Mouse (Mus musculus): ENCODE results near the gene Gm44973. TPM values are rescaled to one million over a fixed set of nuclear protein-coding genes. Genes with fewer than 3 reads are reported as not detected.

The Gm44973 gene
- polyA plus RNA-seq, 1 experiment from 2014 or later, result 1.5 TPM

DNA sequence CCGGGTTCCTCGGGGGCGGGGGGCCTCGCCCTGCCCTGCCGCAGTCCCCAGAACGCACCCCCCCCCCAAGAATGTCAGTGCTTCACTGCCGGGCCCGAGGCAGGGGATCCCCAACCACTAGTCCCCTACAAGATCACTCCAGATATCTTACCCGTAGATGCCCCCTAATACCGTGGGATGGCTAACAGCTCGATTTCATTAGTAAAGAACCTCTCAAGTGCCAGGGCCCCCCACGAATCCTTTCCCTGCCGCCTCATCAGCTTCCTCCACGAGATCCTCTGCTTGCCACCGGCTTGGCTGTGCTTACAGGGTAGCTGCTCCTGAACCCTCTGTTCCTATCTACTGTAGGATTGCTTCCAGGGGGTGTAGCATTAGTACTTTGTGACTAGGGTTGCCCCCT lies 5.4 kb downstream of the Gm44973 start:
- peaks cover 47% of the 10 kb centered on the region for H3K36me3 ChIP-seq (ENCODE audit: control insufficient read depth, insufficient read depth, low read length)
- H3K27me3 ChIP-seq (replicated peaks; ENCODE audit: control insufficient read depth, insufficient read depth, low read length), result no peaks in the 10 kb centered on the region
- H3K27ac ChIP-seq (replicated peaks; ENCODE audit: low read depth, low read length), result peak overlapping the region; percentile 93
- peak overlapping the region; percentile 84 for H3K4me2 ChIP-seq (ENCODE audit: low read depth, low read length)
- no peak for DNase-seq (ENCODE audit: low spot score)
- ATAC-seq (ENCODE audit: low read depth), result peak; percentile 10; the same call in 1 of the 2 replicates
- H3K9ac ChIP-seq (ENCODE audit: low read depth, low read length), result peak overlapping the region; percentile 94
- H3K4me1 ChIP-seq (ENCODE audit: control insufficient read depth, insufficient read depth, low read length), result peaks cover 12% of the 10 kb centered on the region
- peak overlapping the region; percentile 92 for H3K4me3 ChIP-seq (ENCODE audit: low read depth, low read length)
- 0% methylated on average over 9 of the region's 15 CpGs for WGBS
- no peaks in the 10 kb centered on the region for H3K9me3 ChIP-seq (ENCODE audit: control insufficient read depth, low read length)

DNA sequence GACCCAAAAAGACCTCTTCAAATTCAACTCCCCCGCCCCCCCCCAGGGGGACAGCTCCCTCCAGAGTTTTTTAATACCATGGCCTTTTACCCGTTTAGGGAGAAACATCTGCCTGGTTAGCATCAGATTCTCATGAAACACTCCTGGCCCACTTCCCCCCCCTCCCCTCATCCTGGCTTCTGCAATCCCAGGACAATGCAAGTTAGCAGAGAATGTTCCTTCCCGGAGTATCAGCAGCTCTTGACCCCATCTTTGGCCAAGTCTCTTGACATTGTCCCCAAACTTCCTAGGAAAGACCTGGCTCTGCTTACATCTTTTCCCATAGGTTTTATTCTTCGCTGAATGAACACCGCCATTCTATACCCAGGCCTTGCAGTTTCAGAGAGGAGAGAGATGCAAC lies 5.9 kb downstream of the Gm44973 start:
- WGBS, result 46% methylated on average over 5 of the region's 5 CpGs
- Histone ChIP-seq H3K36me3 (ENCODE audit: control insufficient read depth, insufficient read depth, low read length) (peaks cover 50% of the 10 kb centered on the region), H3K9ac (ENCODE audit: low read depth, low read length) (peak overlapping the region; percentile 94), H3K27ac (replicated peaks; ENCODE audit: low read depth, low read length) (peak overlapping the region; percentile 93), H3K9me3 (ENCODE audit: control insufficient read depth, low read length) (no peaks in the 10 kb centered on the region), H3K27me3 (replicated peaks; ENCODE audit: control insufficient read depth, insufficient read depth, low read length) (no peaks in the 10 kb centered on the region), H3K4me3 (ENCODE audit: low read depth, low read length) (peak overlapping the region; percentile 92), H3K4me1 (ENCODE audit: control insufficient read depth, insufficient read depth, low read length) (peaks cover 8% of the 10 kb centered on the region; the same call in 1 of the 2 replicates), H3K4me2 (ENCODE audit: low read depth, low read length) (peak overlapping the region; percentile 84)
- ATAC-seq (ENCODE audit: low read depth), result no peak
- no peak for DNase-seq (ENCODE audit: low spot score)

- Histone ChIP-seq H3K36me3 (ENCODE audit: control insufficient read depth, insufficient read depth, low read length) (peaks cover 95% of the 10 kb centered on the region), H3K4me3 (ENCODE audit: low read depth, low read length) (no peak overlapping the region), H3K27ac (replicated peaks; ENCODE audit: low read depth, low read length) (no peak overlapping the region), H3K9ac (ENCODE audit: low read depth, low read length) (no peak overlapping the region), H3K4me1 (ENCODE audit: control insufficient read depth, insufficient read depth, low read length) (no peaks in the 10 kb centered on the region), H3K9me3 (ENCODE audit: control insufficient read depth, low read length) (peaks cover 38% of the 10 kb centered on the region), H3K27me3 (replicated peaks; ENCODE audit: control insufficient read depth, insufficient read depth, low read length) (no peaks in the 10 kb centered on the region), H3K4me2 (ENCODE audit: low read depth, low read length) (no peak overlapping the region)
- WGBS, result 97% methylated on average over 22 of the region's 22 CpGs
- ATAC-seq (ENCODE audit: low read depth) (no peak), DNase-seq (ENCODE audit: low spot score) (no peak)
These were observed 14.2 kb downstream of the Gm44973 start for GRCm38 (mm10) chr7:5029543-5029942.

DNA sequence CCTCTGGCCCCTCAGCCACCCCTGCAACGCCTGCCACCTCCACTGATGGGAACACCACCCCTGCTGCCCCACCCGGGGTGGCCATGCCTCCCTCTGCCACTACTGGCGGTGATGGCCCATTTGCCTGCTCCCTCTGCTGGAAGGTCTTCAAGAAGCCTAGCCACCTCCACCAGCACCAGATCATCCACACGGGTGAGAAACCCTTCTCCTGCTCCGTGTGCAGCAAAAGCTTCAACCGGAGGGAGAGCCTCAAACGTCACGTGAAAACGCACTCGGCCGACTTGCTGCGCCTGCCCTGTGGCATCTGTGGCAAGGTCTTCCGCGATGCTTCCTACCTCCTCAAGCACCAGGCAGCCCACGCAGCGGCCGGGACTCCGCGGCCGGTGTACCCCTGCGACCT lies 14.7 kb downstream of the Gm44973 start:
- no peak for ATAC-seq (ENCODE audit: low read depth)

GRCm38 (mm10) chr7:5030554-5031275 lies 15.4 kb downstream of the Gm44973 start:
- Histone ChIP-seq H3K4me3 (ENCODE audit: low read depth, low read length) (no peak overlapping the region; the same call in 1 of the 2 replicates), H3K9me3 (ENCODE audit: control insufficient read depth, low read length) (peaks cover 38% of the 10 kb centered on the region)
- WGBS, result 89% methylated on average over 61 of the region's 63 CpGs

More for the DNA sequence above, 14.7 kb downstream of the Gm44973 start:
- DNase-seq (ENCODE audit: low spot score), result no peak
- H3K36me3 ChIP-seq (ENCODE audit: control insufficient read depth, insufficient read depth, low read length), result peaks cover 95% of the 10 kb centered on the region
- no peak overlapping the region; the same call in 1 of the 2 replicates for H3K4me3 ChIP-seq (ENCODE audit: low read depth, low read length)
- H3K27ac ChIP-seq (replicated peaks; ENCODE audit: low read depth, low read length), result no peak overlapping the region
- no peak overlapping the region for H3K4me2 ChIP-seq (ENCODE audit: low read depth, low read length)
- 94% methylated on average over 17 of the region's 21 CpGs for WGBS
- no peaks in the 10 kb centered on the region for H3K27me3 ChIP-seq (replicated peaks; ENCODE audit: control insufficient read depth, insufficient read depth, low read length)
- H3K4me1 ChIP-seq (ENCODE audit: control insufficient read depth, insufficient read depth, low read length), result no peaks in the 10 kb centered on the region
- H3K9me3 ChIP-seq (ENCODE audit: control insufficient read depth, low read length), result peaks cover 38% of the 10 kb centered on the region
- H3K9ac ChIP-seq (ENCODE audit: low read depth, low read length), result no peak overlapping the region

GRCm38 (mm10) chr7:5031496-5031895 lies 16.2 kb downstream of the Gm44973 start:
- peaks cover 38% of the 10 kb centered on the region for H3K9me3 ChIP-seq (ENCODE audit: control insufficient read depth, low read length)

More at GRCm38 (mm10) chr7:5030554-5031275, 15.4 kb downstream of the Gm44973 start:
- no peak for DNase-seq (ENCODE audit: low spot score)
- no peak overlapping the region for H3K9ac ChIP-seq (ENCODE audit: low read depth, low read length)
- no peaks in the 10 kb centered on the region for H3K4me1 ChIP-seq (ENCODE audit: control insufficient read depth, insufficient read depth, low read length)
- H3K27ac ChIP-seq (replicated peaks; ENCODE audit: low read depth, low read length), result no peak overlapping the region
- no peaks in the 10 kb centered on the region for H3K27me3 ChIP-seq (replicated peaks; ENCODE audit: control insufficient read depth, insufficient read depth, low read length)
- peaks cover 96% of the 10 kb centered on the region for H3K36me3 ChIP-seq (ENCODE audit: control insufficient read depth, insufficient read depth, low read length)
- ATAC-seq (ENCODE audit: low read depth), result no peak
- H3K4me2 ChIP-seq (ENCODE audit: low read depth, low read length), result no peak overlapping the region

DNA sequence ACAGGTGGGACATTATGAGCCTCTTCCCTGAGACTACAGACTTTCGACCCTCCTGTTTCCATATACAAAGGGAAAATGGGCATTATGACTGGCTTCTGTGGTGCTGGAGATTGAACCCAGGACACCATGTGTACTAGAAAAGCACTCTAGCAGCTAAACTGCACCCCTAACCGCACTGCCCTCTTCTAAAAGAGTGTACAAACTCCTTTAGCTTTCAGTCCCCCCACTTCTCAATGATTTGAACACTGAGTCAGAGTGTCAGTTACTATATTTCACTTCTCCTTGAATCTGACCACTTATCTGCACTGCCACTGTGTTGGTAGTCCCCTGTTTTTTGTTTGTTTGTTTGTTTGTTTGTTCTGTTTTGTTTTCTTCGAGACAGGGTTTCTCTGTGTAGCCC lies 18.5 kb downstream of the Gm44973 start, which contains the start of gene 4632433K11Rik:
Gene 4632433K11Rik (plus strand): TSS at position 301 of the 400 bp plus-strand sequence.
- H3K9me3 ChIP-seq (ENCODE audit: control insufficient read depth, low read length), result peaks cover 37% of the 10 kb centered on the region
- H3K9ac ChIP-seq (ENCODE audit: low read depth, low read length), result no peak within 1 kb of the TSS
- 83% methylated on average over 3 of the region's 3 CpGs for WGBS
- H3K27me3 ChIP-seq (replicated peaks; ENCODE audit: control insufficient read depth, insufficient read depth, low read length), result no peaks in the 10 kb centered on the region
- no peak within 1 kb of the TSS for H3K4me2 ChIP-seq (ENCODE audit: low read depth, low read length)
- H3K27ac ChIP-seq (replicated peaks; ENCODE audit: low read depth, low read length), result no peak within 1 kb of the TSS
- no peak for DNase-seq (ENCODE audit: low spot score)
- H3K36me3 ChIP-seq (ENCODE audit: control insufficient read depth, insufficient read depth, low read length), result peaks cover 79% of the 10 kb centered on the region
- H3K4me1 ChIP-seq (ENCODE audit: control insufficient read depth, insufficient read depth, low read length), result no peaks in the 10 kb centered on the region
- H3K4me3 ChIP-seq (ENCODE audit: low read depth, low read length), result no peak within 1 kb of the TSS
- no peak for ATAC-seq (ENCODE audit: low read depth)

More at GRCm38 (mm10) chr7:5031496-5031895, 16.2 kb downstream of the Gm44973 start:
- no peak overlapping the region for H3K4me2 ChIP-seq (ENCODE audit: low read depth, low read length)
- no peak for ATAC-seq (ENCODE audit: low read depth)
- no peaks in the 10 kb centered on the region for H3K4me1 ChIP-seq (ENCODE audit: control insufficient read depth, insufficient read depth, low read length)
- no peak overlapping the region for H3K27ac ChIP-seq (replicated peaks; ENCODE audit: low read depth, low read length)
- no peak overlapping the region for H3K9ac ChIP-seq (ENCODE audit: low read depth, low read length)
- WGBS, result 81% methylated on average over 25 of the region's 46 CpGs
- H3K36me3 ChIP-seq (ENCODE audit: control insufficient read depth, insufficient read depth, low read length), result peaks cover 98% of the 10 kb centered on the region
- DNase-seq (ENCODE audit: low spot score), result no peak
- H3K4me3 ChIP-seq (ENCODE audit: low read depth, low read length), result no peak overlapping the region
- no peaks in the 10 kb centered on the region for H3K27me3 ChIP-seq (replicated peaks; ENCODE audit: control insufficient read depth, insufficient read depth, low read length)

GRCm38 (mm10) chr7:5035628-5036027 lies 20.3 kb downstream of the Gm44973 start:
- WGBS, result 95% methylated on average over 17 of the region's 17 CpGs

More at GRCm38 (mm10) chr7:5035628-5036027, 20.3 kb downstream of the Gm44973 start:
- Histone ChIP-seq H3K27me3 (replicated peaks; ENCODE audit: control insufficient read depth, insufficient read depth, low read length) (no peaks in the 10 kb centered on the region), H3K9ac (ENCODE audit: low read depth, low read length) (no peak overlapping the region), H3K4me2 (ENCODE audit: low read depth, low read length) (no peak overlapping the region), H3K27ac (replicated peaks; ENCODE audit: low read depth, low read length) (no peak overlapping the region), H3K9me3 (ENCODE audit: control insufficient read depth, low read length) (peaks cover 19% of the 10 kb centered on the region), H3K4me1 (ENCODE audit: control insufficient read depth, insufficient read depth, low read length) (peaks cover 6% of the 10 kb centered on the region; the same call in 1 of the 2 replicates), H3K36me3 (ENCODE audit: control insufficient read depth, insufficient read depth, low read length) (peaks cover 65% of the 10 kb centered on the region), H3K4me3 (ENCODE audit: low read depth, low read length) (no peak overlapping the region)
- DNase-seq (ENCODE audit: low spot score) (no peak), ATAC-seq (ENCODE audit: low read depth) (no peak)
